Mouse (Mus musculus): Measurements from ENCODE around the gene Sgtb. TPM values are rescaled to one million over a fixed set of nuclear protein-coding genes. Genes with fewer than 3 reads are reported as not detected.
A peak's percentile ranks its signal among the peaks of the same experiment; 100 is the strongest.

Sgtb gene
- total RNA-seq, 1 experiment: 6.2 TPM

- Histone ChIP-seq H3K4me3 (ENCODE audit: insufficient read depth in 1 of 2, low read depth in 1 of 2, low read length in 2 of 2, poor library complexity in 1 of 2, severe bottlenecking in 1 of 2) (peak within 1 kb of the TSS; percentile 84 to 100), H3K27ac (ENCODE audit: insufficient read depth, low read depth, low read length, poor library complexity, severe bottlenecking) (peak within 1 kb of the TSS; percentile 89), H3K36me3 (ENCODE audit: control insufficient read depth, insufficient read depth, low read length, poor library complexity, severe bottlenecking) (peaks cover 3% of the 10 kb centered on the region), H3K4me1 (ENCODE audit: control insufficient read depth in 2 of 2, insufficient read depth in 2 of 2, low read length in 2 of 2, poor library complexity in 1 of 2) (peaks cover 0 to 2% of the 10 kb centered on the region in 2 experiments; a peak in 1 of 4 replicates), H3K9ac (ENCODE audit: insufficient read depth, low read depth, low read length, poor library complexity, severe bottlenecking) (peak within 1 kb of the TSS; percentile 99), H3K9me3 (ENCODE audit: control insufficient read depth, insufficient read depth, low read depth, low read length) (no peaks in the 10 kb centered on the region)
- in situ Hi-C loops (cut with MboI; ENCODE audit: low sequenced_read_pairs in 2 of 2, unreplicated experiment in 2 of 2): no loop called here
- peak; percentile 96 for DNase-seq (ENCODE audit: low read depth, low spot score)
- TF ChIP-seq ZC3H11A (IDR thresholded peaks at IDR 0.05; ENCODE audit: borderline replicate concordance, low read depth, low read length): no peak
- no peak for TF ChIP-seq ZNF384 (IDR thresholded peaks at IDR 0.05; ENCODE audit: low read depth, low read length)
- no peak for TF ChIP-seq HCFC1 (IDR thresholded peaks at IDR 0.05; ENCODE audit: borderline replicate concordance, insufficient read depth, low read length)
- no peak for TF ChIP-seq MAFK (IDR thresholded peaks at IDR 0.05; ENCODE audit: insufficient read depth, low read depth, low read length)
- no peak for TF ChIP-seq CHD2 (IDR thresholded peaks at IDR 0.05; ENCODE audit: low read depth, low read length)
These were observed 69.1 kb downstream of the Sgtb start, which contains the start of gene Trim23 for GRCm38 (mm10) chr13:104178650-104179121. TSS of gene Trim23 (plus strand) at chr13:104178797.

- Histone ChIP-seq H3K36me3 (ENCODE audit: control insufficient read depth, insufficient read depth, low read length, poor library complexity, severe bottlenecking) (peaks cover 2% of the 10 kb centered on the region), H3K4me3 (ENCODE audit: insufficient read depth in 1 of 2, low read depth in 1 of 2, low read length in 2 of 2, poor library complexity in 1 of 2, severe bottlenecking in 1 of 2) (peak overlapping the region; percentile 84 to 100), H3K9me3 (ENCODE audit: control insufficient read depth, insufficient read depth, low read depth, low read length) (no peaks in the 10 kb centered on the region), H3K9ac (ENCODE audit: insufficient read depth, low read depth, low read length, poor library complexity, severe bottlenecking) (peak overlapping the region; percentile 99), H3K4me1 (ENCODE audit: control insufficient read depth in 2 of 2, insufficient read depth in 2 of 2, low read length in 2 of 2, poor library complexity in 1 of 2) (peaks cover 0 to 2% of the 10 kb centered on the region in 2 experiments; a peak in 1 of 4 replicates), H3K27ac (ENCODE audit: insufficient read depth, low read depth, low read length, poor library complexity, severe bottlenecking) (no peak overlapping the region)
- TF ChIP-seq HCFC1 (IDR thresholded peaks at IDR 0.05; ENCODE audit: borderline replicate concordance, insufficient read depth, low read length): no peak
- no peak for TF ChIP-seq CHD2 (IDR thresholded peaks at IDR 0.05; ENCODE audit: low read depth, low read length)
- TF ChIP-seq MAFK (IDR thresholded peaks at IDR 0.05; ENCODE audit: insufficient read depth, low read depth, low read length): no peak
- TF ChIP-seq ZC3H11A (IDR thresholded peaks at IDR 0.05; ENCODE audit: borderline replicate concordance, low read depth, low read length): no peak
- TF ChIP-seq ZNF384 (IDR thresholded peaks at IDR 0.05; ENCODE audit: low read depth, low read length): no peak
- DNase-seq (ENCODE audit: low read depth, low spot score): no peak
- in situ Hi-C loops (cut with MboI; ENCODE audit: low sequenced_read_pairs in 2 of 2, unreplicated experiment in 2 of 2): no loop called here
These were observed 69.8 kb downstream of the Sgtb start for GRCm38 (mm10) chr13:104179176-104179888.

GRCm38 (mm10) chr13:104187357-104187756, 77.8 kb downstream of the Sgtb start:
- H3K4me1 ChIP-seq (ENCODE audit: control insufficient read depth in 2 of 2, insufficient read depth in 2 of 2, low read length in 2 of 2, poor library complexity in 1 of 2): no peaks in the 10 kb centered on the region
- no peak overlapping the region for H3K4me3 ChIP-seq (ENCODE audit: insufficient read depth in 1 of 2, low read depth in 1 of 2, low read length in 2 of 2, poor library complexity in 1 of 2, severe bottlenecking in 1 of 2)
- in situ Hi-C loops (cut with MboI; ENCODE audit: low sequenced_read_pairs in 2 of 2, unreplicated experiment in 2 of 2): no loop called here
- H3K27ac ChIP-seq (ENCODE audit: insufficient read depth, low read depth, low read length, poor library complexity, severe bottlenecking): no peak overlapping the region
- 0 out of 2 replicates have a peak, but pooled peaks cover 4% of the 10 kb centered on the region for H3K36me3 ChIP-seq (ENCODE audit: control insufficient read depth, insufficient read depth, low read length, poor library complexity, severe bottlenecking)
- H3K9ac ChIP-seq (ENCODE audit: insufficient read depth, low read depth, low read length, poor library complexity, severe bottlenecking): no peak overlapping the region
- TF ChIP-seq CHD2 (IDR thresholded peaks at IDR 0.05; ENCODE audit: low read depth, low read length) (no peak), MAFK (IDR thresholded peaks at IDR 0.05; ENCODE audit: insufficient read depth, low read depth, low read length) (no peak), HCFC1 (IDR thresholded peaks at IDR 0.05; ENCODE audit: borderline replicate concordance, insufficient read depth, low read length) (no peak), ZNF384 (IDR thresholded peaks at IDR 0.05; ENCODE audit: low read depth, low read length) (no peak), ZC3H11A (IDR thresholded peaks at IDR 0.05; ENCODE audit: borderline replicate concordance, low read depth, low read length) (no peak)
- H3K9me3 ChIP-seq (ENCODE audit: control insufficient read depth, insufficient read depth, low read depth, low read length): no peaks in the 10 kb centered on the region
- no peak for DNase-seq (ENCODE audit: low read depth, low spot score)

Other genes starting within 250 kb of the Sgtb start
- gene Erbin, start 189.2 kb upstream of the Sgtb start, total RNA-seq (2012; rRNA removed): 6.8 and 10.6 TPM in 2 replicates
- gene Nln, start 127 bp upstream of the Sgtb start, total RNA-seq (2012; rRNA removed): 24.2 and 25.1 TPM in 2 replicates
- 40.8 and 59.0 TPM in 2 replicates for gene Trappc13, start 68.7 kb downstream of the Sgtb start, total RNA-seq (2012; rRNA removed)
- gene Trim23, start 69.1 kb downstream of the Sgtb start, total RNA-seq (2012; rRNA removed): 16.3 and 18.9 TPM in 2 replicates
- gene Cenpk, start 118.9 kb downstream of the Sgtb start, total RNA-seq (2012; rRNA removed): 6.9 and 13.5 TPM in 2 replicates
- gene Ppwd1, start 119.1 kb downstream of the Sgtb start, total RNA-seq (2012; rRNA removed): 16.6 and 26.2 TPM in 2 replicates
- gene Adamts6, start 178.1 kb downstream of the Sgtb start, total RNA-seq (2012; rRNA removed): 0.16 and 0.98 TPM in 2 replicates